Mouse (Mus musculus) heart, adult 2 months (tissue): Measurements from ENCODE around the gene Nfkbib. TPM values are rescaled to one million over a fixed set of nuclear protein-coding genes. Genes with fewer than 3 reads are reported as not detected.

ENCODE experiments used
- DNase-seq, 2 experiments: peaks; one replicate each; pipeline ENCODE4 v3.0.0; 2021
- H3K27ac ChIP-seq: fragments of 200-600 bp; 2 replicates; pipeline ENCODE4 v1.8.1; 2022
- H3K27me3 ChIP-seq: fragments of 200-500 bp; 2 replicates; pipeline ENCODE4 v1.6.1; 2012; ENCODE audit warnings: mild to moderate bottlenecking, low read length, inconsistent platforms, mixed read lengths; ENCODE audit not compliant: control insufficient read depth, insufficient read depth
- H3K36me3 ChIP-seq: fragments of 200-500 bp; 2 replicates; pipeline ENCODE4 v1.6.1; 2012; ENCODE audit warnings: low read length, inconsistent platforms; ENCODE audit not compliant: control insufficient read depth, insufficient read depth
- H3K4me1 ChIP-seq: fragments of 200-500 bp; 2 replicates; pipeline ENCODE4 v1.6.1; 2011; ENCODE audit warnings: low read length; ENCODE audit not compliant: control insufficient read depth, insufficient read depth
- H3K4me3 ChIP-seq: fragments of 200-600 bp; 2 replicates; pipeline ENCODE4 v1.8.1; 2022
- H3K79me2 ChIP-seq: fragments of 200-500 bp; replicated peaks from 2 replicates; pipeline ENCODE4 v1.6.1; 2012; ENCODE audit warnings: mild to moderate bottlenecking, inconsistent platforms, low read length, moderate library complexity, mixed read lengths; ENCODE audit not compliant: control insufficient read depth, insufficient read depth
- H3K9ac ChIP-seq: fragments of 200-500 bp; 2 replicates; pipeline ENCODE4 v1.6.1; 2012; ENCODE audit warnings: low read depth, mild to moderate bottlenecking, control low read depth, inconsistent platforms, low read length, mixed read lengths
- CTCF ChIP-seq: fragments of 200-600 bp; IDR thresholded peaks from 2 replicates; pipeline ENCODE4 v1.8.1; 2022; ENCODE audit warnings: antibody characterized with exemption, mild to moderate bottlenecking, moderate library complexity
- EP300 ChIP-seq: fragments of 200-500 bp; IDR thresholded peaks from 2 replicates; pipeline ENCODE4 v1.6.1; 2011; ENCODE audit warnings: low read depth, low read length, control low read depth; ENCODE audit not compliant: insufficient read depth
- POLR2A ChIP-seq: fragments of 200-500 bp; IDR thresholded peaks from 2 replicates; pipeline ENCODE4 v1.6.1; 2011; ENCODE audit warnings: mild to moderate bottlenecking, low read depth, low read length, control low read depth; ENCODE audit not compliant: insufficient read depth
- WGBS: fragments of 180-500 bp; shearing (Covaris S2); methylation state at CpG from one replicate; pipeline ENCODE4 v1.1.7; 2018; 5-methylcytosine and 5-hydroxymethylcytosine counted together
- intact Hi-C: fragments of 180-260 bp; cut with DNase I; formaldehyde crosslinking; loops from one replicate; pipeline ENCODE4 v1.15.1; 2025
- polyA plus RNA-seq: library from polyadenylated mRNA; depleted of rRNA; stranded (reverse); fragments of >200 nt; gene quantifications from 2 replicates; pipeline ENCODE4 v1.2.3, GENCODE M21; 2012
- total RNA-seq, 2 experiments: library from RNA; stranded (reverse); gene quantifications; 2 replicates each; pipeline ENCODE4 v1.2.3; 2021

The Nfkbib gene
- total and polyA plus RNA-seq, 3 experiments: 25.1 to 31.6 (median 27.8) TPM

DNA sequence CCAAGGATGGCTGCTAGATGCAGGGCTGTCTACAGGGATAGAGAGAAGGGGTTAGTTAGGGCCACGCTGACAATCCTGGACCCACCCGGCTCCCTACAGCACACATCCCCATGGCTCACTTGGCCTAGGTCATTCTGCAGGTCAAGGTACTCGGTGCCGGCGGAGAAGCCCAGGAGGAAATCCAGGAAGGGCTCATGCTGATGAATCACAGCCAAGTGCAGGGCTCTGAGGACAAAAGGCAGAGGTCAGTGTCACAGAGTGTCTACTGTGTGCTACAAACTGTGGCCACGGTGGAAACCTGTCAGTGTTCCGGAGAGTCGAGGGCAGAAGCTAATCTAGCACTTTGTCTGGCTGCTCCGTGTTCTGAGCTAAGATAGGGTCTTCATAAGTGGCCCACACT lies 5.4 kb downstream of the Nfkbib start:
- intact Hi-C loops: no loop called here
- Histone ChIP-seq H3K9ac (no peak overlapping the region), H3K27me3 (no peaks in the 10 kb centered on the region), H3K4me1 (peaks cover 4% of the 10 kb centered on the region), H3K27ac (no peak overlapping the region), H3K36me3 (no peaks in the 10 kb centered on the region), H3K79me2 (peaks cover under 1% of the 10 kb centered on the region), H3K4me3 (no peak overlapping the region)
- DNase-seq: no peak
- WGBS: 75% methylated on average over 9 of the region's 9 CpGs
- no peak for TF ChIP-seq CTCF
- TF ChIP-seq EP300: no peak
- no peak for TF ChIP-seq POLR2A

DNA sequence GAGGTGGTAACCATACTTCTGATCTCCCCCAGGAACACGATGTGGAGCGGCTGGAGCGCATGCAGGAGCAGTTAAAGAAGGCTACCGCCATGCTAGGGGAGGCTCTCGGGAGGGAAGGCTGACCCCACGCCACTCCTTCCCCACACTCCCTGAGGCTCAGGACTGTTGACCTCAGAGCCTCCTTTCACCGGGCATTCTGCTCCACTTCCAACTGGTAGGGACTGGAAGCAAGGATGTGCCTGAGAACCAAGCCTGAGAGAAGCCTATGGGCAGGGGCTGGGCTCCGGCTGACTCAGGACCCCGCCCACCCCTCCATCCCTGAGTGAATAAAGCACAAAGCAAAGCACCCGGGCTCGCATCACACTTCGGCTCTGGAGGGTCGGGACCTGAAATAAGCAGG lies 8.7 kb downstream of the Nfkbib start:
- no peak overlapping the region for H3K27ac ChIP-seq
- H3K4me1 ChIP-seq: no peaks in the 10 kb centered on the region
- H3K36me3 ChIP-seq: no peaks in the 10 kb centered on the region
- H3K79me2 ChIP-seq: no peaks in the 10 kb centered on the region
- intact Hi-C loops: no loop called here
- no peak overlapping the region for H3K4me3 ChIP-seq
- no peak overlapping the region for H3K9ac ChIP-seq
- WGBS: 83% methylated on average over 13 of the region's 13 CpGs
- TF ChIP-seq POLR2A (no peak), CTCF (no peak), EP300 (no peak)
- no peaks in the 10 kb centered on the region; the same call in 1 of the 2 replicates for H3K27me3 ChIP-seq
- no peak for DNase-seq

DNA sequence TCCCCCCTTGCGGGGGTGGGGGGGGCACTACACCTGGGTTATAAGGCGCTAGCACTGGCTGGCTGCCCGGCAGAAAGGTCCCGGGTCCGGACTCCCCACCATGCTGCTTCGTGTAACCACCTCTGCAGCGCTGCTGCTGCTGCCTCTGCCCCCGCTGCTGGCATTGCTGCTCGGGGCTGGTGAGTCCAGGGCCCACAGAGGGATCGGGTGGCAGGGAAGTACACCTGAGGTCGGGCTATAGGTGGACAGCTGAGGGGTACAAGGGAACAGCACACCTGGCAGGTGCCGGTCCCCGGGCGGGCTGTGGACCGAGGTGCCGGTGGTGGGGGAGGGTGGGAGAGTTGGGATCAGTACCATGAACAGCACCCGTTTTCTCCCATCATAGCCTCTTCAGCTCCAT lies 11.2 kb downstream of the Nfkbib start, which contains the start of gene Ccer2:
Gene Ccer2 (plus strand): TSS at position 96 of the 400 bp plus-strand sequence.
- no peaks in the 10 kb centered on the region; the same call in 1 of the 2 replicates for H3K27me3 ChIP-seq
- H3K4me3 ChIP-seq: no peak within 1 kb of the TSS
- intact Hi-C loops: no loop called here
- no peak for DNase-seq
- no peaks in the 10 kb centered on the region for H3K79me2 ChIP-seq
- H3K27ac ChIP-seq: no peak within 1 kb of the TSS
- TF ChIP-seq EP300 (no peak), POLR2A (no peak), CTCF (no peak)
- WGBS: 5% methylated on average over 17 of the region's 17 CpGs
- H3K36me3 ChIP-seq: no peaks in the 10 kb centered on the region
- no peaks in the 10 kb centered on the region for H3K4me1 ChIP-seq
- H3K9ac ChIP-seq: no peak within 1 kb of the TSS

DNA sequence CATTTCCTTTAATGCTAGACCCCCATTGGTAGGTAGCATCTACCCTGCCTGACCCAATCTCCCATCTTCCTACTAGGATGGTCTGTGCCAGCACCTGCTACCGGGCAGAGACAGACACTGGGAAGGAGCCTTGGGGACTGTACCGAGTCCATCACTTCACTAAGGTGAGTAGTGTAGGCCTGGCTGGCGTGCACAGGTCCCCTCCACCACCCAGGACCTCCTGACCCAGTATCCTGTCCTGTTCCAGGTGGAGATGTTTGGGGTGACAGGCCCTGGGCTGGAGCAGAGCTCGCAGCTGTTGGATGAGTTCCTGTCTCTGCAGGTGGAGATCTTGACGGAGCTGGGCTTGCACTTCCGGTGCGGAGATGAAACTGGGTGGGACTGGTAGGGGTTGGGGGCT lies 17.4 kb downstream of the Nfkbib start:
- H3K36me3 ChIP-seq: no peaks in the 10 kb centered on the region
- 92% methylated on average over 7 of the region's 7 CpGs for WGBS
- no peak overlapping the region for H3K9ac ChIP-seq
- H3K79me2 ChIP-seq: no peaks in the 10 kb centered on the region
- H3K4me3 ChIP-seq: no peak overlapping the region
- TF ChIP-seq POLR2A (no peak), CTCF (no peak), EP300 (no peak)
- DNase-seq: no peak
- H3K27ac ChIP-seq: no peak overlapping the region
- no peaks in the 10 kb centered on the region for H3K4me1 ChIP-seq
- H3K27me3 ChIP-seq: no peaks in the 10 kb centered on the region
- intact Hi-C loops: no loop called here

DNA sequence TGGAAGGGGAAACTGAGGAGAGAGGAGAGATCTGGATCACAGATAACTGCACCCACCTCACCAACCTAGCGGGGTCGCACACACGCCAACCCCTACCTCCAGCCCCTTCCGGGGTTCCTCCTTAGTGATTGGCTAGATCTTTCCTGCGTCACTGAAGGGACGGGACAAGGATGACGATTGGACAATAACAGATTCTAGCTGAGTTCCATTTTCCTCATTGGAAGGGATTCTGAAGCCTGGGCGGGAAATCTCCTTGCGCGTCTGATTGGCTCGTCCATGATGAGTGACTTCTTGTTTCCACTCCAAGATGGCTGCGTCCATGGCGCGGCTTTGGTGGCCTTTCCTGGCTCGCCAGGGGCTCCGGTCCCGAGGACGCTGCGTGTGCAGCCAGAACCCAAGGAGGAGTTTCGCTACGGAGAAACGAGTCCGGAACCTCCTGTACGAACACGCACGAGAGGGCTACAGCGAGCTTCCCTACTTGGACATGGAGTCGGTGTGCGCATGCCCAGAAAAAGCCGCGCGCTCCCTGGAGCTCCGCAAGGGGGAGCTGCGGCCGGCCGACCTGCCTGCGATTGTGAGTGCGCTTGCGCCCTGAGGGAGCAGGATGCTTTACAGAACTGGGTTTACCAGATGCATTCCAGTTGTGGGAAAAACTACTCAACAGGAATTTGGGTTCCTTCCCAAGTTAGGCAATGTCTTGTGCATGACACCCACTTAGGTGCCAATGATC lies 25.4 kb downstream of the Nfkbib start, which contains the start of the genes Mrps12 and Sars2:
Gene Mrps12 (minus strand): TSS at position 112 of the 730 bp plus-strand sequence.
Gene Sars2 (plus strand): TSS at position 284 of the 730 bp plus-strand sequence.
- Histone ChIP-seq H3K79me2 (no peaks in the 10 kb centered on the region), H3K27ac (peak within 1 kb of the TSS; percentile 97), H3K4me1 (peaks cover 5% of the 10 kb centered on the region), H3K4me3 (peak within 1 kb of the TSS; percentile 93), H3K9ac (peak within 1 kb of the TSS; percentile 81), H3K36me3 (no peaks in the 10 kb centered on the region), H3K27me3 (no peaks in the 10 kb centered on the region)
- DNase-seq: peak; percentile 96 to 98
- intact Hi-C loops: no loop called here
- TF ChIP-seq POLR2A (peak; percentile 97), CTCF (peak; percentile 99; the same call in 1 of the 2 replicates), EP300 (no peak)
- under 1% methylated on average over 39 of the region's 39 CpGs for WGBS

DNA sequence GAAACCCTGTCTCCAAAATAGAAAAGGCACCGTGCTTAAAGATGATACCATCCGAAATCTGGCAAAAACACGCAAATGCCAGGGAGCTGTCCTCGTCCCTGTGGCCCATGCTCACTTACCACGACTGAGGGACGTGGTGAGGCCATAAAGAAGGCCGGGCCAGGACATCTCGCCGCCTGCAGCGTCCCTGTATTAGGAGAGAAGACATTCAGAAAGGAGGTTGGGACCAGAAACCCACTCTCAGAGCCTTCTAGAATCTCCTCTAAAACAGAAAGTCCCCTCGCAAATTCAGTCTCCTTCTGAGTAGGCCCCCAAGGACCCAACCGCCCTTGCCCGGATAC lies 26.0 kb downstream of the Nfkbib start:
- no peaks in the 10 kb centered on the region for H3K79me2 ChIP-seq
- no peak for TF ChIP-seq POLR2A
- no peak for TF ChIP-seq CTCF
- no peak for TF ChIP-seq EP300
- H3K4me1 ChIP-seq: peaks cover 5% of the 10 kb centered on the region
- no peak for DNase-seq
- 2% methylated on average over 13 of the region's 13 CpGs for WGBS
- peak overlapping the region; percentile 93 for H3K4me3 ChIP-seq
- H3K27me3 ChIP-seq: no peaks in the 10 kb centered on the region
- H3K36me3 ChIP-seq: no peaks in the 10 kb centered on the region
- H3K9ac ChIP-seq: peak overlapping the region; percentile 81
- peak overlapping the region; percentile 97 for H3K27ac ChIP-seq
- intact Hi-C loops: no loop called here
